Mouse (Mus musculus) lung, embryonic 14.5 days (tissue): ENCODE measurements around the gene Phldb2. TPM values are rescaled to one million over a fixed set of nuclear protein-coding genes. Genes with fewer than 3 reads are reported as not detected.

Source experiments
- ATAC-seq: fragments of 200-750 bp; cut with Nextera tagmentation; 2 replicates; pipeline ENCODE4 v1.8.0; 2017; ENCODE audit warnings: mild to moderate bottlenecking, moderate TSS enrichment, moderate library complexity; ENCODE audit not compliant: insufficient read depth
- DNase-seq: peaks from one replicate; pipeline ENCODE4 v3.0.0-alpha.2; 2015
- H3K27ac ChIP-seq: fragments of 300-500 bp; sonication (generic); 2 replicates; pipeline ENCODE4 v1.5.1; 2014; ENCODE audit warnings: low read depth, mild to moderate bottlenecking, moderate library complexity
- H3K27me3 ChIP-seq: fragments of 300-500 bp; sonication (generic); 2 replicates; pipeline ENCODE4 v1.6.1; 2014; ENCODE audit warnings: low read length, control low read depth; ENCODE audit not compliant: insufficient read depth
- H3K36me3 ChIP-seq: fragments of 300-500 bp; sonication (generic); 2 replicates; pipeline ENCODE4 v1.6.1; 2014; ENCODE audit warnings: control low read depth; ENCODE audit not compliant: insufficient read depth
- H3K4me1 ChIP-seq: fragments of 300-500 bp; sonication (generic); 2 replicates; pipeline ENCODE4 v1.6.1; 2014; ENCODE audit warnings: antibody characterized with exemption, control low read depth; ENCODE audit not compliant: insufficient read depth
- H3K4me2 ChIP-seq: fragments of 300-500 bp; sonication (generic); 2 replicates; pipeline ENCODE4 v1.6.1; 2014; ENCODE audit warnings: mild to moderate bottlenecking
- H3K4me3 ChIP-seq: fragments of 300-500 bp; sonication (generic); 2 replicates; pipeline ENCODE4 v1.5.1; 2014; ENCODE audit warnings: low read depth, low read length
- H3K9ac ChIP-seq: fragments of 300-500 bp; sonication (generic); 2 replicates; pipeline ENCODE4 v1.6.1; 2014
- H3K9me3 ChIP-seq: fragments of 300-500 bp; sonication (generic); 2 replicates; pipeline ENCODE4 v1.6.1; 2016; ENCODE audit warnings: low read depth, low read length, control low read depth
- CTCF ChIP-seq: IDR thresholded peaks from 2 replicates; pipeline ENCODE4 v1.5.1; 2016; ENCODE audit warnings: antibody characterized with exemption, low read depth
- WGBS: fragments of 180-500 bp; shearing (Covaris S2); extraction: QIAGEN DNeasy Blood & Tissue Kit; methylation state at CpG from one replicate; pipeline ENCODE4 v1.1.7; 2014; 5-methylcytosine and 5-hydroxymethylcytosine counted together
- polyA plus RNA-seq: library from polyadenylated mRNA; unstranded; fragments of >200 nt; fragmentation: Nextera tagmentation; extraction: Ambion mirVana; gene quantifications from 2 replicates; pipeline ENCODE4 v1.2.1, GENCODE M21; 2014

Phldb2 gene
- polyA plus RNA-seq, 1 experiment from 2014 or later: 48.0 TPM

GRCm38 (mm10) chr16:45964777-45965176 is 11.4 kb upstream of the Phldb2 start:
- 60% methylated on average over 6 of the region's 6 CpGs for WGBS
- no peak overlapping the region for H3K4me3 ChIP-seq
- 0 out of 2 replicates have a peak, but pooled peaks cover 3% of the 10 kb centered on the region for H3K4me1 ChIP-seq
- H3K4me2 ChIP-seq: no peak overlapping the region
- no peaks in the 10 kb centered on the region for H3K27me3 ChIP-seq
- no peak overlapping the region for H3K9ac ChIP-seq
- ATAC-seq (no peak), DNase-seq (no peak)
- no peaks in the 10 kb centered on the region for H3K9me3 ChIP-seq
- no peaks in the 10 kb centered on the region for H3K36me3 ChIP-seq
- TF ChIP-seq CTCF: no peak
- H3K27ac ChIP-seq: no peak overlapping the region

GRCm38 (mm10) chr16:45963837-45964236 is 10.4 kb upstream of the Phldb2 start:
- Histone ChIP-seq H3K4me1 (0 out of 2 replicates have a peak, but pooled peaks cover 3% of the 10 kb centered on the region), H3K4me3 (no peak overlapping the region), H3K27ac (no peak overlapping the region), H3K27me3 (no peaks in the 10 kb centered on the region), H3K4me2 (no peak overlapping the region), H3K9me3 (no peaks in the 10 kb centered on the region), H3K36me3 (no peaks in the 10 kb centered on the region), H3K9ac (no peak overlapping the region)
- DNase-seq: no peak
- TF ChIP-seq CTCF: no peak
- 77% methylated on average over 8 of the region's 8 CpGs for WGBS
- no peak for ATAC-seq

GRCm38 (mm10) chr16:45963088-45963487 is 9.7 kb upstream of the Phldb2 start:
- Histone ChIP-seq H3K27me3 (no peaks in the 10 kb centered on the region), H3K4me3 (no peak overlapping the region), H3K9me3 (no peaks in the 10 kb centered on the region), H3K4me2 (no peak overlapping the region), H3K36me3 (no peaks in the 10 kb centered on the region), H3K4me1 (0 out of 2 replicates have a peak, but pooled peaks cover 3% of the 10 kb centered on the region), H3K27ac (no peak overlapping the region), H3K9ac (no peak overlapping the region)
- no peak for DNase-seq
- peak; percentile 29; the same call in 1 of the 2 replicates for ATAC-seq
- WGBS: 23% methylated on average over 5 of the region's 5 CpGs
- no peak for TF ChIP-seq CTCF

GRCm38 (mm10) chr16:45960978-45961377 is 7.6 kb upstream of the Phldb2 start:
- WGBS: 83% methylated on average over 3 of the region's 3 CpGs
- no peak for DNase-seq

GRCm38 (mm10) chr16:45956390-45956950 is 3.1 kb upstream of the Phldb2 start:
- no peak for TF ChIP-seq CTCF
- DNase-seq: no peak
- no peaks in the 10 kb centered on the region for H3K4me1 ChIP-seq
- H3K9ac ChIP-seq: no peak overlapping the region
- no peak overlapping the region for H3K27ac ChIP-seq
- no peak for ATAC-seq
- no peaks in the 10 kb centered on the region for H3K27me3 ChIP-seq
- 70% methylated on average over 4 of the region's 4 CpGs for WGBS
- H3K9me3 ChIP-seq: no peaks in the 10 kb centered on the region
- H3K36me3 ChIP-seq: no peaks in the 10 kb centered on the region
- no peak overlapping the region for H3K4me3 ChIP-seq
- H3K4me2 ChIP-seq: no peak overlapping the region

More at GRCm38 (mm10) chr16:45960978-45961377, 7.6 kb upstream of the Phldb2 start:
- no peaks in the 10 kb centered on the region for H3K9me3 ChIP-seq
- no peak overlapping the region for H3K4me2 ChIP-seq
- no peaks in the 10 kb centered on the region for H3K36me3 ChIP-seq
- no peaks in the 10 kb centered on the region for H3K27me3 ChIP-seq
- H3K9ac ChIP-seq: no peak overlapping the region
- no peak overlapping the region for H3K27ac ChIP-seq
- TF ChIP-seq CTCF: no peak
- no peak for ATAC-seq
- no peak overlapping the region for H3K4me3 ChIP-seq
- H3K4me1 ChIP-seq: 0 out of 2 replicates have a peak, but pooled peaks cover 3% of the 10 kb centered on the region

GRCm38 (mm10) chr16:45952501-45952900 is 897 bp downstream of the Phldb2 start:
- H3K27ac ChIP-seq: no peak overlapping the region
- H3K4me2 ChIP-seq: no peak overlapping the region
- no peak for TF ChIP-seq CTCF
- no peak overlapping the region for H3K4me3 ChIP-seq
- peak; percentile 53 for DNase-seq
- ATAC-seq: peak; percentile 78
- no peak overlapping the region for H3K9ac ChIP-seq
- H3K36me3 ChIP-seq: no peaks in the 10 kb centered on the region
- WGBS: 27% methylated on average over 5 of the region's 5 CpGs
- no peaks in the 10 kb centered on the region for H3K9me3 ChIP-seq
- H3K27me3 ChIP-seq: no peaks in the 10 kb centered on the region
- no peaks in the 10 kb centered on the region for H3K4me1 ChIP-seq

GRCm38 (mm10) chr16:45952035-45952434 is 1.4 kb downstream of the Phldb2 start:
- no peaks in the 10 kb centered on the region for H3K4me1 ChIP-seq
- ATAC-seq (peak; percentile 21; the same call in 1 of the 2 replicates), DNase-seq (no peak)
- H3K36me3 ChIP-seq: no peaks in the 10 kb centered on the region
- H3K27me3 ChIP-seq: no peaks in the 10 kb centered on the region
- H3K9ac ChIP-seq: no peak overlapping the region
- H3K9me3 ChIP-seq: no peaks in the 10 kb centered on the region
- 58% methylated on average over 2 of the region's 2 CpGs for WGBS
- H3K4me2 ChIP-seq: no peak overlapping the region
- no peak overlapping the region for H3K4me3 ChIP-seq
- TF ChIP-seq CTCF: no peak
- peak overlapping the region; percentile 10; the same call in 1 of the 2 replicates for H3K27ac ChIP-seq
